Mouse (Mus musculus): Measurements from ENCODE around the gene Hs6st3. TPM values are rescaled to one million over a fixed set of nuclear protein-coding genes. Genes with fewer than 3 reads are reported as not detected.
A peak's percentile ranks its signal among the peaks of the same experiment; 100 is the strongest.

Gene Hs6st3
- polyA plus RNA-seq, 1 experiment from 2014 or later, result 0.45 TPM

GRCm38 (mm10) chr14:119873617-119874016 is 735.5 kb downstream of the Hs6st3 start:
- H3K4me3 ChIP-seq (ENCODE audit: low read length), result no peak overlapping the region
- no peaks in the 10 kb centered on the region for H3K36me3 ChIP-seq (ENCODE audit: control insufficient read depth, insufficient read depth, low read length)
- no peak for ATAC-seq (ENCODE audit: low FRiP score, low TSS enrichment)
- H3K9ac ChIP-seq (ENCODE audit: low read depth, low read length), result no peak overlapping the region
- no peaks in the 10 kb centered on the region for H3K4me1 ChIP-seq (ENCODE audit: control insufficient read depth, insufficient read depth, low read length)
- H3K27me3 ChIP-seq (ENCODE audit: control insufficient read depth, insufficient read depth, low read length), result no peaks in the 10 kb centered on the region
- no peaks in the 10 kb centered on the region for H3K9me3 ChIP-seq (ENCODE audit: control insufficient read depth, low read length)
- H3K27ac ChIP-seq (ENCODE audit: low read depth, low read length), result no peak overlapping the region
- no peak overlapping the region for H3K4me2 ChIP-seq (replicated peaks; ENCODE audit: low read depth, low read length)
- 96% methylated on average over 4 of the region's 4 CpGs for WGBS

GRCm38 (mm10) chr14:119892922-119893321 is 754.8 kb downstream of the Hs6st3 start:
- H3K27ac ChIP-seq (ENCODE audit: low read depth, low read length), result no peak overlapping the region
- H3K4me1 ChIP-seq (ENCODE audit: control insufficient read depth, insufficient read depth, low read length), result no peaks in the 10 kb centered on the region
- H3K4me2 ChIP-seq (replicated peaks; ENCODE audit: low read depth, low read length), result no peak overlapping the region
- H3K4me3 ChIP-seq (ENCODE audit: low read length), result no peak overlapping the region
- no peak for ATAC-seq (ENCODE audit: low FRiP score, low TSS enrichment)
- no peak overlapping the region for H3K9ac ChIP-seq (ENCODE audit: low read depth, low read length)
- no peaks in the 10 kb centered on the region for H3K36me3 ChIP-seq (ENCODE audit: control insufficient read depth, insufficient read depth, low read length)
- whole genome bisulfite sequencing, result 89% methylated on average over 8 of the region's 8 CpGs
- no peaks in the 10 kb centered on the region for H3K27me3 ChIP-seq (ENCODE audit: control insufficient read depth, insufficient read depth, low read length)
- no peaks in the 10 kb centered on the region for H3K9me3 ChIP-seq (ENCODE audit: control insufficient read depth, low read length)

DNA sequence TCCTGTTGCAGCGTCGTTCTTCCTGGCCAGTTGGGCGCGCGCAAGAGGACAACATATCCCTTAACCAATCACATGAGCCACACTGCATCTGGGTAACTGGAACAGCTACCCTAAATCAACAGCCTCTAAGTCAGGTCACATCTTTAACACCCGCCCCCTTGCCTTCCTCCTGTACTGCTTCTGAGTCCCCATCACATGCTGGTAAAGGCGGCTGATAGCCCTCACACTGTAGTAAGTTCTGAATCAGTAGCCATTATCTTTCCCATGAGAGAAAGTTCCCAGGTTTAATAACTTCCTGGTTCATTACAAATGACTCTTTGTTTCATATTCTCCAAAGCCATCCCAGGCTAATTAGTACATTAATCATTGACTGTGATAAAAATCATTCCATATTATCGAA is 757.0 kb downstream of the Hs6st3 start:
- H3K9ac ChIP-seq (ENCODE audit: low read depth, low read length), result no peak overlapping the region
- 82% methylated on average over 8 of the region's 8 CpGs for WGBS

GRCm38 (mm10) chr14:119895765-119896465 is 757.8 kb downstream of the Hs6st3 start:
- 41% methylated on average over 10 of the region's 10 CpGs for WGBS
- H3K4me3 ChIP-seq (ENCODE audit: low read length), result no peak overlapping the region
- H3K36me3 ChIP-seq (ENCODE audit: control insufficient read depth, insufficient read depth, low read length), result no peaks in the 10 kb centered on the region
- no peaks in the 10 kb centered on the region for H3K27me3 ChIP-seq (ENCODE audit: control insufficient read depth, insufficient read depth, low read length)
- H3K9me3 ChIP-seq (ENCODE audit: control insufficient read depth, low read length), result no peaks in the 10 kb centered on the region
- H3K9ac ChIP-seq (ENCODE audit: low read depth, low read length), result no peak overlapping the region
- H3K4me2 ChIP-seq (replicated peaks; ENCODE audit: low read depth, low read length), result no peak overlapping the region
- H3K27ac ChIP-seq (ENCODE audit: low read depth, low read length), result no peak overlapping the region
- 0 out of 2 replicates have a peak, but pooled peaks have one; percentile 46 for ATAC-seq (ENCODE audit: low FRiP score, low TSS enrichment)
- H3K4me1 ChIP-seq (ENCODE audit: control insufficient read depth, insufficient read depth, low read length), result no peaks in the 10 kb centered on the region

More for the DNA sequence above, 757.0 kb downstream of the Hs6st3 start:
- Histone ChIP-seq H3K36me3 (ENCODE audit: control insufficient read depth, insufficient read depth, low read length) (no peaks in the 10 kb centered on the region), H3K27me3 (ENCODE audit: control insufficient read depth, insufficient read depth, low read length) (no peaks in the 10 kb centered on the region), H3K4me1 (ENCODE audit: control insufficient read depth, insufficient read depth, low read length) (no peaks in the 10 kb centered on the region), H3K4me3 (ENCODE audit: low read length) (no peak overlapping the region), H3K4me2 (replicated peaks; ENCODE audit: low read depth, low read length) (no peak overlapping the region), H3K27ac (ENCODE audit: low read depth, low read length) (no peak overlapping the region), H3K9me3 (ENCODE audit: control insufficient read depth, low read length) (no peaks in the 10 kb centered on the region)
- ATAC-seq (ENCODE audit: low FRiP score, low TSS enrichment), result no peak

DNA sequence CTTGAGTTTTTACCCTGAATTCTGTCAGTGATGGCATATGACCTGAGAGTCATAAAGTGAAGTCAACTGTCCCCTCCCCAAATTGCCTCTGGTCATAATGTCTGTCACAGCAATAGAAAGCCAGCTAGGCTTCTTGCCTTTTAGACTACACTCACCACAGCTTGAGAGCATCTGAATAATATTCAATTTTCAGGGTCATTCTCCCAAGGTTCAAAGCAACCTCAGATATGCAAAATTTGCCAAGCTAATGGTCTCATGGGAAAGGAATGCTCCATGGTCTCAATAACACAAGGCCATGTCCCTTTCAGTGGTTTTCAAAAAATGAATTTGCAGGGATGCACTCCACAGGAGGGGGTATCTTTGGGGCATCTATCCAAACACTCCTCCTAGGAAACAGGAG is 764.3 kb downstream of the Hs6st3 start:
- H3K4me1 ChIP-seq (ENCODE audit: control insufficient read depth, insufficient read depth, low read length), result no peaks in the 10 kb centered on the region
- H3K9me3 ChIP-seq (ENCODE audit: control insufficient read depth, low read length), result no peaks in the 10 kb centered on the region
- H3K36me3 ChIP-seq (ENCODE audit: control insufficient read depth, insufficient read depth, low read length), result no peaks in the 10 kb centered on the region
- H3K4me3 ChIP-seq (ENCODE audit: low read length), result no peak overlapping the region
- no peak overlapping the region for H3K4me2 ChIP-seq (replicated peaks; ENCODE audit: low read depth, low read length)
- no peak overlapping the region for H3K9ac ChIP-seq (ENCODE audit: low read depth, low read length)
- H3K27ac ChIP-seq (ENCODE audit: low read depth, low read length), result no peak overlapping the region
- H3K27me3 ChIP-seq (ENCODE audit: control insufficient read depth, insufficient read depth, low read length), result no peaks in the 10 kb centered on the region
- no peak for ATAC-seq (ENCODE audit: low FRiP score, low TSS enrichment)

- no peak overlapping the region for H3K4me3 ChIP-seq (ENCODE audit: low read length)
- ATAC-seq (ENCODE audit: low FRiP score, low TSS enrichment), result no peak
- no peak overlapping the region for H3K9ac ChIP-seq (ENCODE audit: low read depth, low read length)
- no peaks in the 10 kb centered on the region for H3K36me3 ChIP-seq (ENCODE audit: control insufficient read depth, insufficient read depth, low read length)
- no peak overlapping the region for H3K4me2 ChIP-seq (replicated peaks; ENCODE audit: low read depth, low read length)
- H3K4me1 ChIP-seq (ENCODE audit: control insufficient read depth, insufficient read depth, low read length), result no peaks in the 10 kb centered on the region
- no peaks in the 10 kb centered on the region for H3K9me3 ChIP-seq (ENCODE audit: control insufficient read depth, low read length)
- H3K27me3 ChIP-seq (ENCODE audit: control insufficient read depth, insufficient read depth, low read length), result no peaks in the 10 kb centered on the region
- H3K27ac ChIP-seq (ENCODE audit: low read depth, low read length), result no peak overlapping the region
- 77% methylated on average over 13 of the region's 13 CpGs for WGBS
These were observed 770.0 kb downstream of the Hs6st3 start for GRCm38 (mm10) chr14:119908032-119908675.

DNA sequence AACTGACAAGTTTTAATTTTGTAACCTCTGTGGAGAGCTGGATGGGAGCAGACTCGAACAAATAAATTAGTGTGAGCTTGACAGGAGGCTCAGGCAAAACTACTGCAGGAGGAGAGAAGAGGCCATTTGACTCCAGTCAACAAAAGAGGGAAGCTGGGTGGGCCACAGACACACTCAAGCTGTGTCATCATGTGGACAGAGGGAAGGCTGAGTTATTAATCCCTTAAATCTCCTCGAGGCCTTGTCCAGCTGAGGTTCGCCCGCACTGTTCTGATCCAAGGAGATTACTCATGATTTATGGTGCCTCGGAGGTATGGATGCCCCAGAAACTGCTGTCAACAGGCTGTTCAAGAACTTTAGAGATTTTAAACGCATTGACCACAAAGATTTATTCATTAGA is 776.4 kb downstream of the Hs6st3 start:
- Histone ChIP-seq H3K9me3 (ENCODE audit: control insufficient read depth, low read length) (no peaks in the 10 kb centered on the region; the same call in 1 of the 2 replicates), H3K36me3 (ENCODE audit: control insufficient read depth, insufficient read depth, low read length) (no peaks in the 10 kb centered on the region), H3K27me3 (ENCODE audit: control insufficient read depth, insufficient read depth, low read length) (no peaks in the 10 kb centered on the region), H3K4me3 (ENCODE audit: low read length) (no peak overlapping the region), H3K4me1 (ENCODE audit: control insufficient read depth, insufficient read depth, low read length) (peaks cover 10% of the 10 kb centered on the region; the same call in 1 of the 2 replicates), H3K4me2 (replicated peaks; ENCODE audit: low read depth, low read length) (no peak overlapping the region), H3K9ac (ENCODE audit: low read depth, low read length) (no peak overlapping the region), H3K27ac (ENCODE audit: low read depth, low read length) (no peak overlapping the region)
- peak; percentile 65 for ATAC-seq (ENCODE audit: low FRiP score, low TSS enrichment)
- 15% methylated on average over 6 of the region's 6 CpGs for WGBS

DNA sequence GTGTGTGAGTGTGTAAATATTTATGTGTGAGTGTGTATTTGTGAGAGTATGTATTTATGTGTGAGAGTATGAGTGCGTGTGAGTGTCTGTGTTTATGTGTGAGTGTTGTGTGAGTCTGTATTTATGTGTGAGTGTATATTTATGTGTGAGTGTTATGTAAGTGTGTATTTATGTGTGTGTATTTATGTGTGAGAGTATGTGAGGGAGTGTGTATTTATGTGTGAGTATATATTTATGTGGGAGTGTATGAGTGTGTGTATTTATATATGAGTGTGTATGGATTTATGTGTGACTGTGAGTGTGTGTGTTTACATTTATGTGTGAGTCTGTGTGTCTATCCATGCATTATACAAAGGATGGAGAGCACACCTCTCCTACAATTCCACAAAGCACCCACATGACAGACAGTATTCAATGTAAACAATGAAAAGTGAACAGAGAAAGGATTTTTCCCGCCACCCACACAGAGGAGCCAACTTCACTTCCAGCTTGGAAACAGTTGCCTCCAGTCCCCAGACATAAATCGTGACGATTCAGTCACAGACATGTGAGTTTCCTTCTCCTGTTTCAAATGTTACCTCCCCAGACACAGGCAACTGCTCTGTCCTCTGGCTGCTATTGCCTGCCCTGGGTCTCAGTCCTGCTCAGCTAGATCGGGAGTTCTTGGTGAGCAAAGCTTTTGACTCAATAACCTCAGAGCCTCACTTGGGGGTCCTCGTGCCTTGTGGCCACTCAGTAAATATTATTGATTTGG is 780.3 kb downstream of the Hs6st3 start:
- no peaks in the 10 kb centered on the region for H3K27me3 ChIP-seq (ENCODE audit: control insufficient read depth, insufficient read depth, low read length)
- no peaks in the 10 kb centered on the region; the same call in 1 of the 2 replicates for H3K9me3 ChIP-seq (ENCODE audit: control insufficient read depth, low read length)
- peaks cover 10% of the 10 kb centered on the region; the same call in 1 of the 2 replicates for H3K4me1 ChIP-seq (ENCODE audit: control insufficient read depth, insufficient read depth, low read length)
- ATAC-seq (ENCODE audit: low FRiP score, low TSS enrichment), result peak; percentile 87
- H3K4me3 ChIP-seq (ENCODE audit: low read length), result no peak overlapping the region
- peak overlapping the region; percentile 65; the same call in 1 of the 2 replicates for H3K27ac ChIP-seq (ENCODE audit: low read depth, low read length)
- H3K4me2 ChIP-seq (replicated peaks; ENCODE audit: low read depth, low read length), result no peak overlapping the region
- 23% methylated on average over 6 of the region's 6 CpGs for WGBS
- 0 out of 2 replicates have a peak overlapping the region, but pooled peaks have one; percentile 18 for H3K9ac ChIP-seq (ENCODE audit: low read depth, low read length)
- H3K36me3 ChIP-seq (ENCODE audit: control insufficient read depth, insufficient read depth, low read length), result no peaks in the 10 kb centered on the region

Data from kidney, embryonic 14.5 days (tissue).